Mouse (Mus musculus) cerebellum, adult 11-12 months (tissue): ENCODE data around the gene Mfrp.
A peak's percentile ranks its signal among the peaks of the same experiment; 100 is the strongest.

Experiments used
- DNase-seq: peaks from one replicate; pipeline ENCODE4 v3.0.0; 2022

The Mfrp gene

DNA sequence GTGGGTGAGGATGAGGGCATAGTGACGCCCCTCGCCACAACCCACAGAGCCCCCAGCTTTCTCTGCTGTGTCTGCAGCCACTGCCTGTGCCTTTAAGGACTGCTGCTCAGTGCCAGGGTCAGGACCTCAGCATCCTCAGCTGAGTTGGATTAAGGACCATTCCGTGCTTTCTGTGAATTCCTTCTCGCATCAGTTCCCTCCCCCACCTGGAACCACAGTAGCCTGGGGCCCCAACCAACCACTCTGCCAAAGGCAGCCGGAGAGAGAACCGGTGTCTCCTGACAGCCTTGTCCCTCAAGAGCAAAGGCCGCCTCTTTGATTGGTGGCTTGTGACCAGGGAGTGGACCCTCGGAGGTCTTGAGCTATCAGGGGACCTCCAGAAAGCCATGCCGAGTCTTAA, at the start of gene Mfrp:
Gene Mfrp, plus strand, starts transcription at position 240 of the 400 bp plus-strand sequence.
- DNase-seq: no peak

GRCm38 (mm10) chr9:44052855-44053254, 48.7 kb upstream of the Mfrp start:
- DNase-seq: no peak

GRCm38 (mm10) chr9:44053936-44054335, 47.6 kb upstream of the Mfrp start:
- DNase-seq: no peak

GRCm38 (mm10) chr9:44058606-44059005, 42.9 kb upstream of the Mfrp start:
- no peak for DNase-seq

GRCm38 (mm10) chr9:44065177-44065576, 36.4 kb upstream of the Mfrp start:
- DNase-seq: peak; percentile 29

DNA sequence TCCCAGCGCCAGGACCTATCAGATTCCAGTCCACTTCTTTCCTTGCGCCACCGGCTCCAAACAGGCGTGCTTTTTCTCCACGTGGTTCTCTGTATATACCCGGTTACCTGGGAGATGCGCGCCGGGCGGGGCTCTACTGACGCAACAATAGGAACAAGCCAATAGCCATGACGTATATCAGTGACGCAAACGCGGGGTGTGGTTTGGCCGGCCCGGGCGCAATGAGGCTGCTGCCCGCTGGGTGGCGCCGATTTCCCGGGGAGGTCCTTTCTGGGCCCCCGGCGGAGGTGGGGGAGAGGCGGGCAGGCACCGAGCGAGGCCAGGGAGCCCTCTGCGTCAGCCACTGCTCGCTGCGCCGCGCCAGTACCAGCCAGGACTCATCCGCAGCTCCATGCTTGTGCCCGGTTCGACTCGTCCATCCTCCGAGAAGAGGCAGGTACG, 34.7 kb upstream of the Mfrp start, which contains the start of gene Usp2:
Gene Usp2, plus strand, starts transcription at position 237 of the 441 bp plus-strand sequence.
- DNase-seq: peak; percentile 99

GRCm38 (mm10) chr9:44067241-44067959, 34.1 kb upstream of the Mfrp start:
- no peak for DNase-seq

DNA sequence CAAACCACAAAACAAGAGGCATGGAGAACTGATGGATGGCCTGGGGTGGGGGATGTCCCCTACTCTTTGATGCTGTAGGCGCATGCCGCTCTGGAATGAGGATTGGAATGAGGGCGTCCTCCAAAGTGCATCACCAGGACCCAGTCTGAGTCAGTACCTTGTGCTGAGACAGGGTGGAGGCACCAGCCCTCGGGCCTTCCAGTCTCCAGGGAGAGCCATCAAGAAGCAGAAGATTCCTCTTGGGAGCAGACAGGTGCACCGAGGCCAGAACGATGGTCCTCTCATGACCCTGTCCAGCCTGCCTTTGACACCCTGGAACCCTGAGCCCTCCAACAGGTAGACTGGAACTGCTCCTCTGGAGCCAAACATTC, 33.6 kb upstream of the Mfrp start:
- DNase-seq: peak; percentile 58

GRCm38 (mm10) chr9:44069252-44069651, 32.3 kb upstream of the Mfrp start:
- DNase-seq: peak; percentile 42

DNA sequence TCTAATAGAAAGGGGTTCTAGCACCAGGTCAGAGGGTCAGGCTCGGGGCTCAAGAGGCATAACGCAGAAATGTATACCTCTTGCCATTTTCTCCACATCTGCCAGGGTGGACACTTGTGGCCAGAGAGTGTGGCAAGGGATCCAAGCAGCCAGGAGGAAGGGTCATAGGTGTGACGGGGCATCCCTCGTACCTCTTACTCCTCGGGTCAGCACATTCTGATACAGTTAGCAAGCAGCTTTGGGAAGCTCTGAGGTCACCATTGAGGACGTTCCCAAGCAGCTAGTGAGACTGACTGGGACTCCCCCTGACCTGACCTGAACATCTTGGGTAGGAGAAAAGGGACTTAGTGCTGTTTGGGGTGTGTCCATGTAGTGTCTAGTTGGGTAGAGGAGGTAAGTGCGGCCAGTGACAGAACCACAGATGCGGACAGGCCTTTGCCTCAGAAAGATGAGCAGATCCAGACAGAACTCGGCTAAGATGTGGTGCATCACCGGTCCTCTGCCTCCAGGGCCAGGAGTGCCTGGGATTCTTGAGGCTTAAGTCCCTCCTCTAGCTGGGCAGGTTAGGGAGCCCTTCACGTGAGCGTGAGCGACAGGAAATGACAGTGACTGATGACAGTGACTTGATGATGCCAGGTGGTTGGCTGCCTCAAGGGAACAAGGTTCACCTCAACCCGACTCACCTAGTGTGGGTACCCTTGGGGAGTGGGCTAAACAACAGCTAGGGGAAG, 31.3 kb upstream of the Mfrp start:
- peak; percentile 42 for DNase-seq

DNA sequence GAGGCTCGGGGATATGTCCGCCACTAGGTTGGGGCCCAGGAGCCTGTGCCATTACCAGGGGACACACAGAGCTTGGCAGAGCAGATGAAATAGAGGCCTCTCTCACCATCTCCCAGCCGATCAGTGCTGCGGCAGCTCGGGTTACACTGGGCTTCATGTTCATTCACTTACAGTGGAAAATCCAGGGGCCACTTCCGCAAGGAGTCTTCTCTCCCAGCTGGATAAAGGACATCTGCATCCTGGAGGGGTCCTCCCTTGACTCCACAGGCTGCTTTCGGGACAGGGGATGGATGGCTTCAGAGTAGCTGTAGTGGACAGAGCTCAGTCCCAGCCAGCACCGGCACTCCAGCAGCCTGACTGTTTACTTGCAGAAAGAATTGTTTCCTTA, 30.7 kb upstream of the Mfrp start:
- DNase-seq: no peak

- peak; percentile 67 for DNase-seq
These were observed 29.5 kb upstream of the Mfrp start for GRCm38 (mm10) chr9:44071914-44072598.

DNA sequence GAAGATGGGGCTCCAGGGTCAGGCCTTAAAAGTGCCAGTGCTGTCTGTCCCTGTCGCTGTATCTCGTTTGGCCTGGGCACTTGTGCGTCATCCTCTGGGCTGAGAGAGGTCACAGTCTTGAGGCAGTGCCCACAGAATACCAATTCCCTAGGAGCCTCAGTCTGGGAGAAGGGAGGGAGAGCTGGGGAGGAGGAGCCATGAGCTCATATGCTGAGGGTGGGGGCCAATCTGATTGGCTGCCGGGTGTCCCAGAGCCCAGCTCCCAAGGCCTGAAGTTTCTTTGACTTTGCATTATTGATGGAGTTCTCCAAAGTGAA, 29.0 kb upstream of the Mfrp start:
- peak; percentile 67 for DNase-seq

DNA sequence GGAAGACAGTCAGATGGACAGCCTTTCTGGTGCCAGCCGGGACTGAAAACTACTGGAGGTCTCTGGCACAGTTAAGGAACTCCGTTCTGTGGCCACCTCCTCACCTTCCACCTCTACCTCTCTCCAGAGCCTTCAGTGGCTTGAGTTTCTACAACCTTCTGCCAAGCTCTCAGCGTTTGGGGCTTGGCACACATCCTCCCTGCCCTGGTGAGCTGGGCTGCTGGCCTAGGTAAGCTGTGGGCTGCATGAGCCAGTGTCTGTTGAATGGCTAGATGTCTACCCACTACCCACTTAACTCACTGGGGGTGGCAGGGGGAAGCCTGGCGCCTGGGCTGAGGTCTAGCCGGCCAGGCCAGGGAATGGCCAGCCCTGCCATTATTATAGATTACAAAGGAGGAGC, 28.4 kb upstream of the Mfrp start:
- peak; percentile 75 for DNase-seq

- DNase-seq: peak; percentile 72
These were observed 26.9 kb upstream of the Mfrp start for GRCm38 (mm10) chr9:44074395-44075275.

DNA sequence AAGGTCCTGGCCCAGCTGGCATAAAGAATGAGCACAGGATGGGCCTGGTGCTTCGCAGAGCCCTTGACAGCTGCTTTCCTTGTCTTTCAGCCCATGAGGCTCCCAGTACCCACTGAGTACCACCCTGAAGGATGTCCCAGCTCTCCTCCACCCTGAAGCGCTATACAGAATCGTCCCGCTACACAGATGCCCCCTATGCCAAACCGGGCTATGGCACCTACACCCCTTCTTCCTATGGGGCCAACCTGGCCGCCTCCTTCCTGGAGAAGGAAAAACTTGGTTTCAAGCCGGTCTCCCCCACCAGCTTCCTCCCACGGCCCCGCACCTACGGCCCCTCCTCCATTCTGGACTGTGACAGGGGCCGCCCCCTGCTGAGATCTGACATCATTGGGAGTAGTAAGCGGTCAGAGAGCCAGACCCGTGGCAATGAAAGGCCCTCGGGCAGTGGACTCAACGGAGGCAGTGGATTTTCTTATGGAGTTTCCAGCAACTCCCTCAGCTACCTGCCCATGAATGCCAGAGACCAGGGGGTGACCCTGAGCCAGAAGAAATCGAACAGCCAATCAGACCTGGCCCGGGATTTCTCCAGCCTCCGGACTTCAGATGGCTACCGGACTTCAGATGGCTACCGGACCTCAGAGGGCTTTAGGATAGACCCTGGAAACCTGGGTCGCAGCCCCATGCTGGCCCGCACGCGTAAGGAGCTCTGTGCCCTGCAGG, 26.1 kb upstream of the Mfrp start:
- DNase-seq: no peak

- DNase-seq: peak; percentile 73
These were observed 25.3 kb upstream of the Mfrp start for GRCm38 (mm10) chr9:44075996-44076763.

- DNase-seq: peak; percentile 83
These were observed 24.8 kb upstream of the Mfrp start for GRCm38 (mm10) chr9:44076764-44077120.

GRCm38 (mm10) chr9:44077266-44077910, 24.1 kb upstream of the Mfrp start:
- DNase-seq: peak; percentile 52

GRCm38 (mm10) chr9:44078136-44078797, 23.3 kb upstream of the Mfrp start:
- DNase-seq: no peak
